Mouse (Mus musculus): Measurements from ENCODE around the gene 4930426L09Rik.

- no peak for TF ChIP-seq ZC3H11A (IDR thresholded peaks at IDR 0.05; ENCODE audit: borderline replicate concordance, low read depth, low read length)
- no peak for TF ChIP-seq MAFK (IDR thresholded peaks at IDR 0.05; ENCODE audit: insufficient read depth, low read depth, low read length)
These were observed 41.7 kb upstream of the 4930426L09Rik start for GRCm38 (mm10) chr2:18956424-18956823.

All from ES-E14 (cell line).